Mouse (Mus musculus) CH12F3 (cell line): ENCODE measurements at regions not wholly inside any gene's neighbourhood (a gene's known extent, or its start where the extent isn't known, plus 50 kb on each side); places are given as distances from the start of the nearest gene placed in this dataset.

Experiments
- in situ Hi-C: fragments of 300-500 bp; cut with MboI; formaldehyde crosslinking; loops from 2 replicates; pipeline ENCODE4 v1.14.3; 2020; ENCODE audit warnings: low sequenced_read_pairs

- in situ Hi-C loops = no loop called here
Measured at GRCm38 (mm10) chr11:24371963-24372362, 294.1 kb downstream of the Bcl11a start.

- in situ Hi-C loops = no loop called here
Measured at GRCm38 (mm10) chr11:24372616-24373015, 294.8 kb downstream of the Bcl11a start.

GRCm38 (mm10) chr11:24373301-24373700, 295.4 kb downstream of the Bcl11a start:
- in situ Hi-C loops = no loop called here

GRCm38 (mm10) chr11:24377530-24377929, 299.7 kb downstream of the Bcl11a start:
- in situ Hi-C loops = no loop called here

- in situ Hi-C loops = no loop called here
Measured at GRCm38 (mm10) chr11:24390578-24390977, 312.7 kb downstream of the Bcl11a start.

GRCm38 (mm10) chr11:24391385-24391784, 313.5 kb downstream of the Bcl11a start:
- in situ Hi-C loops = no loop called here

- in situ Hi-C loops = no loop called here
Measured at GRCm38 (mm10) chr11:24395478-24395877, 317.6 kb downstream of the Bcl11a start.

- in situ Hi-C loops = no loop called here
Measured at GRCm38 (mm10) chr11:24396911-24397310, 319.1 kb downstream of the Bcl11a start.

GRCm38 (mm10) chr11:24397710-24398109, 319.9 kb downstream of the Bcl11a start:
- in situ Hi-C loops = no loop called here

- in situ Hi-C loops = no loop called here
Measured at GRCm38 (mm10) chr11:24401151-24401550, 323.3 kb downstream of the Bcl11a start.

GRCm38 (mm10) chr11:24402127-24402526, 324.3 kb downstream of the Bcl11a start:
- in situ Hi-C loops = no loop called here

- in situ Hi-C loops = no loop called here
Measured at GRCm38 (mm10) chr11:24414804-24415203, 336.9 kb downstream of the Bcl11a start.

GRCm38 (mm10) chr11:24422066-24422775, 344.4 kb downstream of the Bcl11a start:
- in situ Hi-C loops = no loop called here

GRCm38 (mm10) chr11:24423278-24423677, 345.4 kb downstream of the Bcl11a start:
- in situ Hi-C loops = no loop called here

GRCm38 (mm10) chr11:24426995-24427883, 349.4 kb downstream of the Bcl11a start:
- in situ Hi-C loops = no loop called here

GRCm38 (mm10) chr11:24448608-24449007, 370.8 kb downstream of the Bcl11a start:
- in situ Hi-C loops = no loop called here

- in situ Hi-C loops = no loop called here
Measured at GRCm38 (mm10) chr11:24452267-24452666, 374.4 kb downstream of the Bcl11a start.

- in situ Hi-C loops = no loop called here
Measured at GRCm38 (mm10) chr11:24464642-24465041, 386.8 kb downstream of the Bcl11a start.

GRCm38 (mm10) chr11:24467458-24467857, 389.6 kb downstream of the Bcl11a start:
- in situ Hi-C loops = no loop called here

- in situ Hi-C loops = no loop called here
Measured at GRCm38 (mm10) chr11:24470469-24470868, 392.6 kb downstream of the Bcl11a start.

GRCm38 (mm10) chr11:24472617-24473367, 394.9 kb downstream of the Bcl11a start:
- in situ Hi-C loops = no loop called here
